Mouse (Mus musculus): ENCODE data around the gene Fam228a.

GRCm38 (mm10) chr12:4709926-4710325 is 28.3 kb downstream of the Fam228a start:
- TF ChIP-seq CTCF (IDR thresholded peaks at IDR 0.05; ENCODE audit: extremely low read depth, insufficient read length, insufficient replicate concordance, low read depth, low read length) (no peak), POLR2A (IDR thresholded peaks at IDR 0.05; ENCODE audit: low read depth, low read length) (no peak)

All from small intestine, adult 2 months (tissue).